Mouse (Mus musculus) hindbrain, embryonic 11.5 days (tissue): ENCODE results near the gene Olfr639. TPM values are rescaled to one million over a fixed set of nuclear protein-coding genes. Genes with fewer than 3 reads are reported as not detected.
"Not testable (repeated sequence)": the region's sequence is repeated elsewhere in the genome, so short reads cannot be mapped to it uniquely, and the experiment has no call there.

Source experiments
- ATAC-seq: fragments of 200-750 bp; cut with Nextera tagmentation; 2 replicates; pipeline ENCODE4 v1.8.0; 2017; ENCODE audit warnings: mild to moderate bottlenecking, moderate TSS enrichment, moderate library complexity; ENCODE audit not compliant: low FRiP score
- DNase-seq: peaks from one replicate; pipeline ENCODE4 v3.0.0-alpha.2; 2015; ENCODE audit warnings: low spot score
- H3K27ac ChIP-seq: fragments of 300-500 bp; sonication (generic); 2 replicates; pipeline ENCODE4 v1.5.1; 2014; ENCODE audit warnings: mild to moderate bottlenecking, low read depth, low read length
- H3K27me3 ChIP-seq: fragments of 300-500 bp; sonication (generic); 2 replicates; pipeline ENCODE4 v1.6.1; 2014; ENCODE audit warnings: mild to moderate bottlenecking, low read length, moderate library complexity, mixed read lengths; ENCODE audit not compliant: control insufficient read depth, insufficient read depth
- H3K36me3 ChIP-seq: fragments of 300-500 bp; sonication (generic); 2 replicates; pipeline ENCODE4 v1.6.1; 2014; ENCODE audit warnings: mild to moderate bottlenecking, low read length, moderate library complexity, mixed read lengths; ENCODE audit not compliant: control insufficient read depth, insufficient read depth
- H3K4me1 ChIP-seq: fragments of 300-500 bp; sonication (generic); replicated peaks from 2 replicates; pipeline ENCODE4 v1.6.1; 2014; ENCODE audit warnings: low read length, mixed read lengths; ENCODE audit not compliant: control insufficient read depth, insufficient read depth
- H3K4me2 ChIP-seq: fragments of 300-500 bp; sonication (generic); replicated peaks from 2 replicates; pipeline ENCODE4 v1.6.1; 2014; ENCODE audit warnings: mild to moderate bottlenecking, low read depth, low read length
- H3K4me3 ChIP-seq: fragments of 300-500 bp; sonication (generic); 2 replicates; pipeline ENCODE4 v1.5.1; 2014; ENCODE audit warnings: low read depth, low read length
- H3K9ac ChIP-seq: fragments of 300-500 bp; sonication (generic); 2 replicates; pipeline ENCODE4 v1.6.1; 2014; ENCODE audit warnings: low read depth, low read length
- H3K9me3 ChIP-seq: fragments of 300-500 bp; sonication (generic); 2 replicates; pipeline ENCODE4 v1.6.1; 2016; ENCODE audit warnings: low read length; ENCODE audit not compliant: control insufficient read depth
- WGBS: fragments of 180-500 bp; shearing (Covaris S2); extraction: QIAGEN DNeasy Blood & Tissue Kit; methylation state at CpG from one replicate; pipeline ENCODE4 v1.1.7; 2014; 5-methylcytosine and 5-hydroxymethylcytosine counted together
- polyA plus RNA-seq: library from polyadenylated mRNA; unstranded; fragments of >200 nt; fragmentation: Nextera tagmentation; extraction: Ambion mirVana; gene quantifications from 2 replicates; pipeline ENCODE4 v1.2.1, GENCODE M21; 2014

Olfr639 gene
- polyA plus RNA-seq, 1 experiment from 2014 or later = 0.05 TPM

DNA sequence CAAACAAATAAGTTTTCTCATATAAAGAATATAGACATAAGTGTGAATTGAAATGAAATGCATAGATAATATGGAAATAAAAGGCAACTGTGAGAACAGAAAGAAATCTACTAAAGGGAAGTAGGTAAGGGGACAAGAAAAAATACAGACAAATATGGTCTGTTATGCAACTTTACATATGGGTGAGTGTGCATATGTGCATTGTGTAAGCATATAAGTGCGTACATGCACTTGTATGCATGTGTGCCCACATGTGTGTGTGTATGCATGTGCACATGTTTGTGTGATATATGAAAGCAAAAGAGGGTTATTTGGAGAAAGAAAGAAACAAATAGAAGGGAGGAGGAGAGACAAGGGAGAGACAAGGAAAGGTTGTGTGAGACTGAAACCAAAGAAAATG, 1.9 kb upstream of the Olfr639 start:
- DNase-seq (no peak), ATAC-seq (no peak)
- Histone ChIP-seq H3K27me3 (no peaks in the 10 kb centered on the region), H3K4me1 (no peaks in the 10 kb centered on the region), H3K9me3 (no peaks in the 10 kb centered on the region), H3K27ac (no peak overlapping the region), H3K36me3 (no peaks in the 10 kb centered on the region), H3K9ac (no peak overlapping the region), H3K4me3 (no peak overlapping the region), H3K4me2 (no peak overlapping the region)
- 89% methylated on average over 1 of the region's 1 CpGs for WGBS

DNA sequence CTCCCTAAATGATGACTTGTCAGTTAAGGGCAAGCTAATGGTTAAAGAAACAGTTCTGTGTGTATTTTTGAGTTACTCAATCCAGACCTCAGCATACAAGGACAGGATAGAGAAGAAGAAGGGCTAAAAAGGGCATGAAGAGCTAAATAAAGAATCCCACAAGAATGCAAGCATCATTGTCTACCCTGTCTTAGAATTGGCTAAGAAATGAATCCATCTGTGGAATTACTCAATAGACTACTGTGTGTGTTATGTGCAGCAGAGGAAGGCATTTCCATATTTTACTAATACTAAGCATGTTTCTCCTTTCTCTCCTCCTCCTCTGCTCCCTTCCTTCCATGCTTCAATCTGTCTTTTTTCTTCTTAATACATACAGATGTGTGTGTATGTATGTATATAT, 18.0 kb downstream of the Olfr639 start:
- H3K27me3 ChIP-seq = no peaks in the 10 kb centered on the region
- H3K4me2 ChIP-seq = no peak overlapping the region
- no peaks in the 10 kb centered on the region for H3K36me3 ChIP-seq
- DNase-seq = no peak
- no peak overlapping the region for H3K9ac ChIP-seq
- no peaks in the 10 kb centered on the region for H3K9me3 ChIP-seq
- ATAC-seq = no peak
- no peak overlapping the region for H3K4me3 ChIP-seq
- H3K27ac ChIP-seq = no peak overlapping the region
- no peaks in the 10 kb centered on the region for H3K4me1 ChIP-seq

DNA sequence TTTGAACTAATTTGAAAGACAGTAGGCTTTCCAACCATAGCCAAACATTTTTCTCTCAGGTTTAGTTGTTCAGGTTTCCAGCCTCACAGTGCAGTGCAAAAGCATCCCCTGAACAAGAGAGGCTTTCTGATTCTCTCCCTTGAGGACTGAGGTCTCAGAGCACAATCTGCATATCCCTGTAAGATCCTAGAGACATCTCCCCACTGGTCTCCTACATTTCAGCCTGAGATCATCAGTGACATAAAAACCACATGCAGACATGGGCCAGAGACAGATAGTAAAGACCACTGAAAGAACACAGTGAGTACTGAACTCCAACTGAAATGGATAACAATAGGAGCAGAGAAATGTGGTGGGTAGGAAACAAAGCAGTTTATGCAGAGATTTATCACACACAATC, 18.7 kb downstream of the Olfr639 start, which contains the start of gene Olfr638:
TSS of gene Olfr638 (plus strand) at position 301 of the 400 bp plus-strand sequence.
- no peak within 1 kb of the TSS for H3K4me3 ChIP-seq
- no peaks in the 10 kb centered on the region for H3K9me3 ChIP-seq
- DNase-seq (no peak), ATAC-seq (no peak)
- H3K27me3 ChIP-seq = no peaks in the 10 kb centered on the region
- no peak within 1 kb of the TSS for H3K9ac ChIP-seq
- no peaks in the 10 kb centered on the region for H3K4me1 ChIP-seq
- H3K36me3 ChIP-seq = no peaks in the 10 kb centered on the region
- H3K4me2 ChIP-seq = no peak within 1 kb of the TSS
- no peak within 1 kb of the TSS for H3K27ac ChIP-seq

DNA sequence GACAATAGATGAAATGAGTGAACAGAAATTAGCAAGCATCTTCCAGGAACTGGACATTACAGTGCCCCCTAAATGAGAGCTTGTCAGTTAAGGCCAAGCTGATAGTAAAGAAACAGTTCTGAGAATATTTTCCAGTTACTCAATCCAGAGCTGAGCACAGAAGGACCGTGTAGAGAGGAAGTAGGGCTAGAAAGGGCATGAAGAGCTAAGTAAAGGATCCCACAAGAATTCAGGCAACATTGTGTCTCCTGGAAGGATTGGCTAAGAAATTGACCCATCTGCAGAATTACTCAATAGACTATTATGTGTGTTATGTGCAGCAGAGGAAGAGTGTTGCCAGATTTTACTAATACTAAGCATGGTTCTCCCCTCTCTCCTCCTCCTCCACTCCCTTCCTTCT, 45.3 kb downstream of the Olfr639 start:
- no peaks in the 10 kb centered on the region for H3K9me3 ChIP-seq
- H3K4me3 ChIP-seq = no peak overlapping the region
- WGBS = 55% methylated on average over 1 of the region's 1 CpGs
- no peak overlapping the region for H3K4me2 ChIP-seq
- H3K27ac ChIP-seq = no peak overlapping the region
- no peaks in the 10 kb centered on the region for H3K4me1 ChIP-seq
- no peaks in the 10 kb centered on the region for H3K27me3 ChIP-seq
- H3K36me3 ChIP-seq = no peaks in the 10 kb centered on the region
- no peak for ATAC-seq
- DNase-seq = no peak
- H3K9ac ChIP-seq = no peak overlapping the region

DNA sequence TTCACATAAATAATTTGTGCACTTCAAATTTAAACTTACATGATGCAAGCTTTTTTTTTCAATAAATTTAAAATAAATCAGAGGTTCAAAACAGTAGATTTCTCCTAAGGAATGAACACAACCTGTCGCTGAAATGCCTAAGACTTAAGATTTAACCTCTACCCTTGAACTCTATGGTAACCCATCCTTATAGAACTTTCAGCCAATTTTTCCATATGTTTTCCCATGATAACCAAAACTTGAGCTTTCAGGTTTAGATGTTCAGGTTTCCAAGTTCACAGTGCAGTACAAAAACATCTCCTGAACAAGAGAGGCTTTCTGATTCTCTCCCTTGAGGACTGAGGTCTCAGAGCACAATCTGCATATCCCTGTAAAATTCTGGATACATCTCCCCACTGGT, 46.3 kb downstream of the Olfr639 start, which contains the start of gene Olfr635:
TSS of gene Olfr635 (plus strand) at position 301 of the 400 bp plus-strand sequence.
- 85% methylated on average over 1 of the region's 1 CpGs for WGBS

DNA sequence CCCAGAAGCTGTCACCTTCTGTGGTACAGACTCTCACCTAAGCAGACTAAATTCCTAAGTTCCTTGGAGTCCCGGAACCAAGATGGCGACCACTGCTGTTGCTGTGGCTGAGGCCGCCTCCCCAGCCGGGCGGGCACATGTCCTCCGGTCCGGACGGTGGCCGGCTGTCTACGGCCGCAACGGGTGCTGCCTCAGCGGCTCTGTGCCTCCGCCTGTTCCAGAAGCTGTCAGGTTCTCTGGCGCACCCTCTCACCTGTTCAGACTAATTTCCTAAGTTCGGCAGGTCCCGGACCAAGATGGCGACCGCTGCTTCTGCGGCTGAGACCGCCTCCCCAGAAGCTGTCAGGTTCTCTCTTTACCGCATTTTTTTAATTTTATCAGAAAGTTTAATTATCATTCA, 50.2 kb downstream of the Olfr639 start:
- H3K27ac ChIP-seq, ATAC-seq, H3K36me3 ChIP-seq, H3K9ac ChIP-seq, H3K4me1 ChIP-seq, H3K4me2 ChIP-seq, H3K9me3 ChIP-seq, DNase-seq, H3K4me3 ChIP-seq, H3K27me3 ChIP-seq: not testable (repeated sequence)
- WGBS = 93% methylated on average over 22 of the region's 22 CpGs

More for the DNA sequence above, 46.3 kb downstream of the Olfr639 start, which contains the start of gene Olfr635:
- no peak for DNase-seq
- no peak for ATAC-seq
- H3K9ac ChIP-seq = no peak within 1 kb of the TSS
- no peaks in the 10 kb centered on the region for H3K4me1 ChIP-seq
- no peak within 1 kb of the TSS for H3K27ac ChIP-seq
- H3K9me3 ChIP-seq = no peaks in the 10 kb centered on the region
- H3K36me3 ChIP-seq = no peaks in the 10 kb centered on the region
- H3K27me3 ChIP-seq = no peaks in the 10 kb centered on the region
- H3K4me2 ChIP-seq = no peak within 1 kb of the TSS
- H3K4me3 ChIP-seq = no peak within 1 kb of the TSS

Other genes starting within 250 kb of the Olfr639 start
- not detected in 2 replicates for gene Olfr69, start 245.7 kb downstream of the Olfr639 start, polyA plus RNA-seq
- not detected in 2 replicates for gene Olfr68, start 237.6 kb downstream of the Olfr639 start, polyA plus RNA-seq
- gene Olfr67, start 225.5 kb downstream of the Olfr639 start, polyA plus RNA-seq = not detected in 2 replicates
- gene Hbb-bt, start 203.3 kb downstream of the Olfr639 start, polyA plus RNA-seq = 658 and 732 TPM in 2 replicates
- gene Hbb-bs, start 189.2 kb downstream of the Olfr639 start, polyA plus RNA-seq = 266 and 269 TPM in 2 replicates
- not detected in 2 replicates for gene Hbb-bh2, start 176.8 kb downstream of the Olfr639 start, polyA plus RNA-seq
- 2,447 and 2,531 TPM in 2 replicates for gene Hbb-bh1, start 174.1 kb downstream of the Olfr639 start, polyA plus RNA-seq
- 10,698 and 10,834 TPM in 2 replicates for gene Hbb-y, start 164.1 kb downstream of the Olfr639 start, polyA plus RNA-seq
- gene Olfr66, start 131.1 kb downstream of the Olfr639 start, polyA plus RNA-seq = not detected in 2 replicates
- not detected in 2 replicates for gene Olfr64, start 122.8 kb downstream of the Olfr639 start, polyA plus RNA-seq
- gene Olfr65, start 113.8 kb downstream of the Olfr639 start, polyA plus RNA-seq = not detected in 2 replicates
- gene Olfr631, start 88.5 kb downstream of the Olfr639 start, polyA plus RNA-seq = not detected in 2 replicates
- gene Olfr632, start 83.0 kb downstream of the Olfr639 start, polyA plus RNA-seq = 0.13 TPM in 1 of 2 replicates, not detected in the other
- gene Olfr633, start 72.9 kb downstream of the Olfr639 start, polyA plus RNA-seq = not detected in 2 replicates
- not detected in 2 replicates for gene Olfr635, start 46.2 kb downstream of the Olfr639 start, polyA plus RNA-seq
- not detected in 2 replicates for gene Olfr638, start 18.6 kb downstream of the Olfr639 start, polyA plus RNA-seq
- not detected in 2 replicates for gene Olfr640, start 8.3 kb upstream of the Olfr639 start, polyA plus RNA-seq
- gene Olfr641, start 18.1 kb upstream of the Olfr639 start, polyA plus RNA-seq = not detected in 2 replicates
- gene Olfr642, start 35.4 kb upstream of the Olfr639 start, polyA plus RNA-seq = not detected in 2 replicates
- gene 4930516K23Rik, start 44.1 kb upstream of the Olfr639 start, polyA plus RNA-seq = not detected in 2 replicates
- not detected in 2 replicates for gene Olfr644, start 54.6 kb upstream of the Olfr639 start, polyA plus RNA-seq
- not detected in 2 replicates for gene Olfr645, start 68.2 kb upstream of the Olfr639 start, polyA plus RNA-seq
- not detected in 2 replicates for gene Olfr646, start 87.6 kb upstream of the Olfr639 start, polyA plus RNA-seq
- not detected in 2 replicates for gene Ubqln5, start 112.5 kb upstream of the Olfr639 start, polyA plus RNA-seq
- gene Olfr643, start 120.1 kb upstream of the Olfr639 start, polyA plus RNA-seq = not detected in 2 replicates
- not detected in 2 replicates for gene Ubqln3, start 126.0 kb upstream of the Olfr639 start, polyA plus RNA-seq
- not detected in 2 replicates for gene Ubqlnl, start 133.3 kb upstream of the Olfr639 start, polyA plus RNA-seq
- gene Olfm5, start 147.5 kb upstream of the Olfr639 start, polyA plus RNA-seq = not detected in 2 replicates
- gene Olfr648, start 166.1 kb upstream of the Olfr639 start, polyA plus RNA-seq = 0.35 and 0.49 TPM in 2 replicates
- gene Olfr649, start 178.7 kb upstream of the Olfr639 start, polyA plus RNA-seq = not detected in 2 replicates
- gene Trim6, start 201.5 kb upstream of the Olfr639 start, polyA plus RNA-seq = 2.5 and 3.4 TPM in 2 replicates
- 0.74 and 1.1 TPM in 2 replicates for gene Trim34a, start 227.2 kb upstream of the Olfr639 start, polyA plus RNA-seq